Comparison of ENCODE assay signal across 7 mouse cellular contexts in genomic region chr17:12631771-12632600, GRCm38 (mm10). TPM values are rescaled to one million over a fixed set of nuclear protein-coding genes. Genes with fewer than 3 reads are reported as not detected.
DNase-seq lines count a peak whose midpoint lies in the region; ATAC-seq and TF ChIP-seq lines count a peak whose summit lies in the region.

No protein-coding gene starts in this region.

- peaks cover 27% of the 10 kb centered on the region for H3K4me1 ChIP-seq in limb, embryonic 10.5 days
- no peaks in the 10 kb centered on the region for H3K4me1 ChIP-seq in stomach, postnatal 0 days (replicated peaks; ENCODE audit: control insufficient read depth, insufficient read depth)
- H3K4me1 ChIP-seq in forebrain, embryonic 15.5 days: no peaks in the 10 kb centered on the region
- H3K4me1 ChIP-seq in cerebellum, adult 2 months (ENCODE audit: control insufficient read depth, insufficient read depth, low read length): no peaks in the 10 kb centered on the region

- peak; percentile 25 for DNase-seq in ovary, postnatal 36 days (ENCODE audit: low spot score)
- DNase-seq in ovary, postnatal 10 days (ENCODE audit: low spot score): no peak
- peak; percentile 74 for DNase-seq in embryo, embryonic 10.5 days (ENCODE audit: low spot score)
- DNase-seq in limb, embryonic 10.5 days (ENCODE audit: low spot score): peak; percentile 50
- DNase-seq in stomach, postnatal 0 days (ENCODE audit: low spot score): no peak
- no peak for DNase-seq in cerebellum, adult 2 months

- no peak overlapping the region for H3K4me2 ChIP-seq in stomach, postnatal 0 days (replicated peaks; ENCODE audit: low read depth)
- H3K4me2 ChIP-seq in forebrain, embryonic 15.5 days (replicated peaks): no peak overlapping the region

- no peak for ATAC-seq in stomach, postnatal 0 days (ENCODE audit: low FRiP score, low TSS enrichment)
- ATAC-seq in forebrain, embryonic 15.5 days (replicated peaks): no peak

- no peak for TF ChIP-seq EP300 in stomach, postnatal 0 days (optimal IDR thresholded peaks at IDR 0.05)

- no peak overlapping the region for H3K9ac ChIP-seq in stomach, postnatal 0 days (ENCODE audit: low read length)
- H3K9ac ChIP-seq in forebrain, embryonic 15.5 days (replicated peaks): no peak overlapping the region

- whole genome bisulfite sequencing in limb, embryonic 10.5 days: 19% methylated on average over 7 of the region's 7 CpGs
- WGBS in stomach, postnatal 0 days: 36% methylated on average over 7 of the region's 7 CpGs
- 47% methylated on average over 7 of the region's 7 CpGs for WGBS in forebrain, embryonic 15.5 days
- 36% methylated on average over 7 of the region's 7 CpGs for WGBS in cerebellum, adult 2 months

- no peak for TF ChIP-seq POLR2A in cerebellum, adult 2 months (IDR thresholded peaks at IDR 0.05; ENCODE audit: borderline replicate concordance, insufficient read depth, low read length)

- H3K4me3 ChIP-seq in limb, embryonic 10.5 days: no peak overlapping the region
- H3K4me3 ChIP-seq in stomach, postnatal 0 days (ENCODE audit: low read depth, low read length): no peak overlapping the region
- no peak overlapping the region for H3K4me3 ChIP-seq in forebrain, embryonic 15.5 days
- H3K4me3 ChIP-seq in cerebellum, adult 2 months (replicated peaks; ENCODE audit: insufficient read depth, low read depth, low read length): no peak overlapping the region

- no peaks in the 10 kb centered on the region for H3K36me3 ChIP-seq in limb, embryonic 10.5 days
- no peaks in the 10 kb centered on the region for H3K36me3 ChIP-seq in stomach, postnatal 0 days (ENCODE audit: control insufficient read depth, insufficient read depth, low read length)
- no peaks in the 10 kb centered on the region for H3K36me3 ChIP-seq in forebrain, embryonic 15.5 days

- no peaks in the 10 kb centered on the region for H3K27me3 ChIP-seq in limb, embryonic 10.5 days (ENCODE audit: low read depth, poor library complexity, severe bottlenecking)
- no peaks in the 10 kb centered on the region for H3K27me3 ChIP-seq in stomach, postnatal 0 days (ENCODE audit: control insufficient read depth, insufficient read depth, low read length)
- no peaks in the 10 kb centered on the region for H3K27me3 ChIP-seq in forebrain, embryonic 15.5 days
- H3K27me3 ChIP-seq in cerebellum, adult 2 months (ENCODE audit: control insufficient read depth, insufficient read depth, low read length): no peaks in the 10 kb centered on the region

- H3K9me3 ChIP-seq in limb, embryonic 10.5 days (replicated peaks): no peaks in the 10 kb centered on the region
- no peaks in the 10 kb centered on the region for H3K9me3 ChIP-seq in stomach, postnatal 0 days (ENCODE audit: control insufficient read depth, low read length)
- H3K9me3 ChIP-seq in forebrain, embryonic 15.5 days: no peaks in the 10 kb centered on the region

- no peak for TF ChIP-seq CTCF in stomach, postnatal 0 days (IDR thresholded peaks at IDR 0.05; ENCODE audit: low read depth)
- no peak for TF ChIP-seq CTCF in cerebellum, adult 2 months (IDR thresholded peaks at IDR 0.05; ENCODE audit: borderline replicate concordance, insufficient read depth, low read depth, low read length)

- H3K27ac ChIP-seq in limb, embryonic 10.5 days: peak overlapping the region; percentile 66
- H3K27ac ChIP-seq in stomach, postnatal 0 days (replicated peaks): no peak overlapping the region
- no peak overlapping the region for H3K27ac ChIP-seq in forebrain, embryonic 15.5 days (replicated peaks)
- no peak overlapping the region for H3K27ac ChIP-seq in cerebellum, adult 2 months (ENCODE audit: insufficient read depth, low read length)

RNA-seq across cellular contexts. Expression of gene Slc22a1, which starts 43.6 kb away (rescaled TPM):
- not detected in 2 replicates for polyA plus RNA-seq in limb, embryonic 10.5 days (2016; fragmentation: Nextera tagmentation; extraction: Ambion mirVana)
- 7.9 and 10.4 TPM in 2 replicates for polyA plus RNA-seq in stomach, postnatal 0 days (2015; fragmentation: Nextera tagmentation; extraction: Ambion mirVana)
- polyA plus RNA-seq in forebrain, embryonic 15.5 days (2015; fragmentation: Nextera tagmentation; extraction: Ambion mirVana): not detected in 2 replicates
- 0.19 and 0.46 TPM in 2 replicates for polyA plus RNA-seq in cerebellum, adult 2 months (2012; rRNA removed)

RNA-seq across cellular contexts. Expression of gene Slc22a2, which starts 48.1 kb away (rescaled TPM):
- not detected in 2 replicates for polyA plus RNA-seq in limb, embryonic 10.5 days (2016; fragmentation: Nextera tagmentation; extraction: Ambion mirVana)
- not detected in 2 replicates for polyA plus RNA-seq in stomach, postnatal 0 days (2015; fragmentation: Nextera tagmentation; extraction: Ambion mirVana)
- 0.50 and 1.0 TPM in 2 replicates for polyA plus RNA-seq in forebrain, embryonic 15.5 days (2015; fragmentation: Nextera tagmentation; extraction: Ambion mirVana)
- polyA plus RNA-seq in cerebellum, adult 2 months (2012; rRNA removed): 0.16 and 0.27 TPM in 2 replicates

Comparison
In these comparisons a context has a peak if more than half of its experiments do, and no peak if none do; other contexts are left out.
1. DNase-seq: peak in ovary, postnatal 36 days (single experiment), embryo, embryonic 10.5 days (single experiment) and limb, embryonic 10.5 days (single experiment); none in ovary, postnatal 10 days (single experiment), stomach, postnatal 0 days (single experiment) and cerebellum, adult 2 months (0 of 2).